Mouse (Mus musculus): ENCODE results near the gene Atxn7l2. TPM values are rescaled to one million over a fixed set of nuclear protein-coding genes. Genes with fewer than 3 reads are reported as not detected.
A peak's percentile ranks its signal among the peaks of the same experiment; 100 is the strongest.

The Atxn7l2 gene
- total and polyA plus RNA-seq, 2 experiments: 0.28 to 2.0 TPM

GRCm38 (mm10) chr3:108188716-108189490 lies 21.8 kb downstream of the Atxn7l2 start:
- Histone ChIP-seq H3K36me3 (ENCODE audit: control insufficient read depth, insufficient read depth, low read length) (no peaks in the 10 kb centered on the region), H3K4me1 (ENCODE audit: control insufficient read depth, insufficient read depth, low read length) (peaks cover 5% of the 10 kb centered on the region), H3K27ac (replicated peaks; ENCODE audit: insufficient read depth, low read depth, low read length) (no peak overlapping the region), H3K9ac (ENCODE audit: low read depth, low read length) (no peak overlapping the region), H3K4me3 (ENCODE audit: insufficient read depth, low read depth, low read length) (no peak overlapping the region), H3K79me2 (ENCODE audit: control insufficient read depth, insufficient read depth, low read length) (no peaks in the 10 kb centered on the region), H3K27me3 (ENCODE audit: control insufficient read depth, insufficient read depth, low read length) (no peaks in the 10 kb centered on the region)
- WGBS: 90% methylated on average over 9 of the region's 9 CpGs
- TF ChIP-seq CTCF (IDR thresholded peaks at IDR 0.05; ENCODE audit: low read depth, low read length) (no peak), POLR2A (IDR thresholded peaks at IDR 0.05; ENCODE audit: extremely low read depth, insufficient read depth, low read length) (no peak)
- no peak for DNase-seq (ENCODE audit: extremely low read depth, low read depth, low spot score)

- Histone ChIP-seq H3K4me1 (ENCODE audit: control insufficient read depth, insufficient read depth, low read length) (peaks cover 5% of the 10 kb centered on the region), H3K79me2 (ENCODE audit: control insufficient read depth, insufficient read depth, low read length) (no peaks in the 10 kb centered on the region), H3K4me3 (ENCODE audit: insufficient read depth, low read depth, low read length) (no peak overlapping the region), H3K27ac (replicated peaks; ENCODE audit: insufficient read depth, low read depth, low read length) (no peak overlapping the region), H3K27me3 (ENCODE audit: control insufficient read depth, insufficient read depth, low read length) (no peaks in the 10 kb centered on the region), H3K36me3 (ENCODE audit: control insufficient read depth, insufficient read depth, low read length) (no peaks in the 10 kb centered on the region), H3K9ac (ENCODE audit: low read depth, low read length) (no peak overlapping the region)
- TF ChIP-seq POLR2A (IDR thresholded peaks at IDR 0.05; ENCODE audit: extremely low read depth, insufficient read depth, low read length) (no peak), CTCF (IDR thresholded peaks at IDR 0.05; ENCODE audit: low read depth, low read length) (no peak)
- no peak for DNase-seq (ENCODE audit: extremely low read depth, low read depth, low spot score)
- 73% methylated on average over 20 of the region's 20 CpGs for WGBS
Measured at GRCm38 (mm10) chr3:108187111-108187795, 23.5 kb downstream of the Atxn7l2 start.

GRCm38 (mm10) chr3:108186098-108187047 lies 24.4 kb downstream of the Atxn7l2 start, which contains the start of gene Amigo1:
Gene Amigo1, plus strand, starts transcription at chr3:108186335.
- DNase-seq (ENCODE audit: extremely low read depth, low read depth, low spot score): no peak
- Histone ChIP-seq H3K4me1 (ENCODE audit: control insufficient read depth, insufficient read depth, low read length) (peaks cover 5% of the 10 kb centered on the region), H3K4me3 (ENCODE audit: insufficient read depth, low read depth, low read length) (peak within 1 kb of the TSS; percentile 84), H3K27me3 (ENCODE audit: control insufficient read depth, insufficient read depth, low read length) (no peaks in the 10 kb centered on the region), H3K27ac (replicated peaks; ENCODE audit: insufficient read depth, low read depth, low read length) (no peak within 1 kb of the TSS), H3K9ac (ENCODE audit: low read depth, low read length) (peak within 1 kb of the TSS; percentile 96), H3K36me3 (ENCODE audit: control insufficient read depth, insufficient read depth, low read length) (no peaks in the 10 kb centered on the region), H3K79me2 (ENCODE audit: control insufficient read depth, insufficient read depth, low read length) (no peaks in the 10 kb centered on the region)
- TF ChIP-seq POLR2A (IDR thresholded peaks at IDR 0.05; ENCODE audit: extremely low read depth, insufficient read depth, low read length): no peak
- TF ChIP-seq CTCF (IDR thresholded peaks at IDR 0.05; ENCODE audit: low read depth, low read length): no peak
- WGBS: 3% methylated on average over 95 of the region's 100 CpGs

GRCm38 (mm10) chr3:108185460-108186097 lies 25.2 kb downstream of the Atxn7l2 start:
- Histone ChIP-seq H3K4me1 (ENCODE audit: control insufficient read depth, insufficient read depth, low read length) (peaks cover 5% of the 10 kb centered on the region), H3K4me3 (ENCODE audit: insufficient read depth, low read depth, low read length) (peak overlapping the region; percentile 84), H3K27ac (replicated peaks; ENCODE audit: insufficient read depth, low read depth, low read length) (no peak overlapping the region), H3K9ac (ENCODE audit: low read depth, low read length) (peak overlapping the region; percentile 71), H3K27me3 (ENCODE audit: control insufficient read depth, insufficient read depth, low read length) (no peaks in the 10 kb centered on the region), H3K79me2 (ENCODE audit: control insufficient read depth, insufficient read depth, low read length) (no peaks in the 10 kb centered on the region), H3K36me3 (ENCODE audit: control insufficient read depth, insufficient read depth, low read length) (no peaks in the 10 kb centered on the region)
- DNase-seq (ENCODE audit: extremely low read depth, low read depth, low spot score): no peak
- WGBS: 8% methylated on average over 16 of the region's 16 CpGs
- TF ChIP-seq POLR2A (IDR thresholded peaks at IDR 0.05; ENCODE audit: extremely low read depth, insufficient read depth, low read length) (no peak), CTCF (IDR thresholded peaks at IDR 0.05; ENCODE audit: low read depth, low read length) (no peak)

GRCm38 (mm10) chr3:108184742-108185141 lies 26.0 kb downstream of the Atxn7l2 start:
- WGBS: 89% methylated on average over 3 of the region's 3 CpGs
- H3K79me2 ChIP-seq (ENCODE audit: control insufficient read depth, insufficient read depth, low read length): no peaks in the 10 kb centered on the region
- peaks cover 5% of the 10 kb centered on the region for H3K4me1 ChIP-seq (ENCODE audit: control insufficient read depth, insufficient read depth, low read length)
- no peaks in the 10 kb centered on the region for H3K27me3 ChIP-seq (ENCODE audit: control insufficient read depth, insufficient read depth, low read length)
- H3K36me3 ChIP-seq (ENCODE audit: control insufficient read depth, insufficient read depth, low read length): no peaks in the 10 kb centered on the region
- TF ChIP-seq CTCF (IDR thresholded peaks at IDR 0.05; ENCODE audit: low read depth, low read length): no peak
- no peak for TF ChIP-seq POLR2A (IDR thresholded peaks at IDR 0.05; ENCODE audit: extremely low read depth, insufficient read depth, low read length)
- H3K9ac ChIP-seq (ENCODE audit: low read depth, low read length): no peak overlapping the region
- H3K27ac ChIP-seq (replicated peaks; ENCODE audit: insufficient read depth, low read depth, low read length): no peak overlapping the region
- H3K4me3 ChIP-seq (ENCODE audit: insufficient read depth, low read depth, low read length): no peak overlapping the region
- DNase-seq (ENCODE audit: extremely low read depth, low read depth, low spot score): no peak
